Mouse (Mus musculus) G1E (cell line): Measurements from ENCODE around the gene Znrf1.

Experiments
- CTCF ChIP-seq: IDR thresholded peaks from 2 replicates; pipeline ENCODE4 v1.5.1; 2012; ENCODE audit warnings: low read depth, low read length, inconsistent platforms, mixed read lengths
- GATA2 ChIP-seq: IDR thresholded peaks from 2 replicates; pipeline ENCODE4 v1.6.1; 2012; ENCODE audit warnings: low read depth, low read length, inconsistent platforms, borderline replicate concordance
- POLR2AphosphoS5 ChIP-seq: IDR thresholded peaks from 2 replicates; pipeline ENCODE4 v1.6.1; 2012; ENCODE audit warnings: low read depth, low read length, inconsistent platforms; ENCODE audit not compliant: insufficient replicate concordance
- TAL1 ChIP-seq: conservative IDR thresholded peaks from 2 replicates; pipeline ENCODE4 v1.6.1; 2012; ENCODE audit warnings: low read depth, low read length, inconsistent platforms, mixed read lengths

- TF ChIP-seq CTCF (no peak), POLR2AphosphoS5 (no peak), TAL1 (no peak), GATA2 (no peak)
Measured at GRCm38 (mm10) chr8:111624081-111624852, 88.4 kb downstream of the Znrf1 start.
